Mouse (Mus musculus) MEL (cell line): ENCODE measurements around the gene Aff4. TPM values are rescaled to one million over a fixed set of nuclear protein-coding genes. Genes with fewer than 3 reads are reported as not detected.

Experiments
- DNase-seq: peaks from one replicate; pipeline ENCODE4 v3.0.0; 2011; ENCODE audit warnings: low read depth, low spot score
- H3K27ac ChIP-seq: 2 replicates; pipeline ENCODE4 v1.5.1; 2012; ENCODE audit warnings: low read depth, mild to moderate bottlenecking, control low read depth, low read length, moderate library complexity; ENCODE audit not compliant: control insufficient read depth
- H3K27me3 ChIP-seq, 2 experiments: fragments of 150-350 bp in 1 of 2; sonication (generic) in 1 of 2; 2 replicates each; pipeline ENCODE4 v1.6.1; 2012; ENCODE audit warnings: low read length in 2 of 2, mild to moderate bottlenecking in 2 of 2, improper control_type of control experiment in 1 of 2, moderate library complexity in 1 of 2; ENCODE audit not compliant: insufficient read depth in 2 of 2, control insufficient read depth in 1 of 2
- H3K36me3 ChIP-seq, 2 experiments: 2 replicates each; pipeline ENCODE4 v1.6.1; 2012 to 2014; ENCODE audit warnings: low read length in 2 of 2, improper control_type of control experiment in 1 of 2, inconsistent platforms in 1 of 2, mild to moderate bottlenecking in 1 of 2; ENCODE audit not compliant: insufficient read depth in 2 of 2, control insufficient read depth in 1 of 2
- H3K4me1 ChIP-seq, 2 experiments: fragments of 150-350 bp in 1 of 2; sonication (generic) in 1 of 2; 2 replicates each; pipeline ENCODE4 v1.6.1; 2012; ENCODE audit warnings: low read length in 2 of 2, improper control_type of control experiment in 1 of 2, mild to moderate bottlenecking in 1 of 2; ENCODE audit not compliant: insufficient read depth in 2 of 2, control insufficient read depth in 1 of 2
- H3K4me3 ChIP-seq, 2 experiments: fragments of 150-350 bp in 1 of 2; sonication (generic) in 1 of 2; 2 replicates each; pipeline ENCODE4 v1.5.1; 2012; ENCODE audit warnings: low read depth in 2 of 2, low read length in 2 of 2, mild to moderate bottlenecking in 2 of 2, moderate library complexity in 2 of 2, control low read depth in 1 of 2, improper control_type of control experiment in 1 of 2; ENCODE audit not compliant: control insufficient read depth in 1 of 2, insufficient read depth in 1 of 2
- H3K79me2 ChIP-seq: 2 replicates; pipeline ENCODE4 v1.6.1; 2012; ENCODE audit warnings: mild to moderate bottlenecking, low read length, moderate library complexity; ENCODE audit not compliant: control insufficient read depth, poor library complexity, insufficient read depth
- H3K9ac ChIP-seq: 2 replicates; pipeline ENCODE4 v1.6.1; 2012; ENCODE audit warnings: low read depth, mild to moderate bottlenecking, control low read depth, low read length, moderate library complexity; ENCODE audit not compliant: control insufficient read depth, poor library complexity, severe bottlenecking
- H3K9me3 ChIP-seq: fragments of 150-350 bp; sonication (generic); replicated peaks from 2 replicates; pipeline ENCODE4 v1.6.1; 2012; ENCODE audit warnings: mild to moderate bottlenecking, low read length, improper control_type of control experiment, moderate library complexity; ENCODE audit not compliant: insufficient read depth
- BHLHE40 ChIP-seq: IDR thresholded peaks from 2 replicates; pipeline ENCODE4 v1.6.1; 2012; ENCODE audit warnings: low read depth, mild to moderate bottlenecking, inconsistent platforms, low read length, improper control_type of control experiment, borderline replicate concordance
- E2F4 ChIP-seq: IDR thresholded peaks from 2 replicates; pipeline ENCODE4 v1.6.1; 2011; ENCODE audit warnings: low read depth, low read length, improper control_type of control experiment, borderline replicate concordance
- ELF1 ChIP-seq: IDR thresholded peaks from 2 replicates; pipeline ENCODE4 v1.6.1; 2014; ENCODE audit warnings: low read depth, mild to moderate bottlenecking, inconsistent platforms, low read length, improper control_type of control experiment, moderate library complexity
- ETS1 ChIP-seq: IDR thresholded peaks from 2 replicates; pipeline ENCODE4 v1.6.1; 2012; ENCODE audit warnings: low read depth, mild to moderate bottlenecking, inconsistent platforms, low read length, improper control_type of control experiment, moderate library complexity
- GATA1 ChIP-seq: IDR thresholded peaks from 2 replicates; pipeline ENCODE4 v1.6.1; 2011; ENCODE audit warnings: low read depth, low read length, improper control_type of control experiment
- HCFC1 ChIP-seq: IDR thresholded peaks from 2 replicates; pipeline ENCODE4 v1.6.1; 2012; ENCODE audit warnings: low read depth, mild to moderate bottlenecking, inconsistent platforms, low read length, improper control_type of control experiment, moderate library complexity
- MAFK ChIP-seq: IDR thresholded peaks from 2 replicates; pipeline ENCODE4 v1.6.1; 2011; ENCODE audit warnings: low read depth, mild to moderate bottlenecking, low read length, improper control_type of control experiment, borderline replicate concordance
- MAX ChIP-seq: IDR thresholded peaks from 2 replicates; pipeline ENCODE4 v1.6.1; 2011; ENCODE audit warnings: low read length, improper control_type of control experiment
- MAZ ChIP-seq: IDR thresholded peaks from 2 replicates; pipeline ENCODE4 v1.6.1; 2012; ENCODE audit warnings: low read depth, mild to moderate bottlenecking, inconsistent platforms, low read length, improper control_type of control experiment
- MEF2A ChIP-seq: IDR thresholded peaks from 2 replicates; pipeline ENCODE4 v1.6.1; 2014; ENCODE audit warnings: low read depth, mild to moderate bottlenecking, inconsistent platforms, low read length, improper control_type of control experiment; ENCODE audit not compliant: poor library complexity, insufficient replicate concordance, severe bottlenecking; ENCODE audit errors: extremely low read depth
- MXI1 ChIP-seq: IDR thresholded peaks from 2 replicates; pipeline ENCODE4 v1.6.1; 2011; ENCODE audit warnings: mild to moderate bottlenecking, low read depth, low read length, improper control_type of control experiment
- MYB ChIP-seq: IDR thresholded peaks from 2 replicates; pipeline ENCODE4 v1.6.1; 2011; ENCODE audit warnings: mild to moderate bottlenecking, low read depth, low read length, improper control_type of control experiment
- MYC ChIP-seq: IDR thresholded peaks from 2 replicates; pipeline ENCODE4 v1.6.1; 2011; ENCODE audit warnings: low read depth, mild to moderate bottlenecking, low read length, improper control_type of control experiment, moderate library complexity
- NELFE ChIP-seq: IDR thresholded peaks from 2 replicates; pipeline ENCODE4 v1.6.1; 2011; ENCODE audit warnings: low read depth, low read length, improper control_type of control experiment
- POLR2A ChIP-seq, 2 experiments: IDR thresholded peaks; 2 replicates each; pipeline ENCODE4 v1.6.1; 2011 to 2012; ENCODE audit warnings: low read length in 2 of 2, mild to moderate bottlenecking in 2 of 2, control low read depth in 1 of 2, improper control_type of control experiment in 1 of 2, low read depth in 1 of 2, moderate library complexity in 1 of 2; ENCODE audit not compliant: control insufficient read depth in 1 of 2, insufficient read depth in 1 of 2, poor library complexity in 1 of 2
- POLR2AphosphoS5 ChIP-seq: IDR thresholded peaks from 2 replicates; pipeline ENCODE4 v1.6.1; 2012; ENCODE audit warnings: low read depth, borderline replicate concordance, mild to moderate bottlenecking, inconsistent platforms, low read length, moderate library complexity, mixed read lengths
- RCOR1 ChIP-seq: IDR thresholded peaks from 2 replicates; pipeline ENCODE4 v1.6.1; 2012; ENCODE audit warnings: low read depth, mild to moderate bottlenecking, inconsistent platforms, low read length, improper control_type of control experiment
- SIN3A ChIP-seq: IDR thresholded peaks from 2 replicates; pipeline ENCODE4 v1.6.1; 2012; ENCODE audit warnings: low read length, improper control_type of control experiment, inconsistent platforms
- SMC3 ChIP-seq: IDR thresholded peaks from 2 replicates; pipeline ENCODE4 v1.6.1; 2011; ENCODE audit warnings: low read depth, low read length, improper control_type of control experiment
- TAL1 ChIP-seq: IDR thresholded peaks from 2 replicates; pipeline ENCODE4 v1.6.1; 2012; ENCODE audit warnings: mild to moderate bottlenecking, inconsistent platforms, low read length, moderate library complexity, mixed read lengths
- TBP ChIP-seq: IDR thresholded peaks from 2 replicates; pipeline ENCODE4 v1.8.0; 2011; ENCODE audit warnings: low read depth, low read length, improper control_type of control experiment
- TCF12 ChIP-seq: IDR thresholded peaks from 2 replicates; pipeline ENCODE4 v1.6.1; 2014; ENCODE audit warnings: low read depth, mild to moderate bottlenecking, inconsistent platforms, low read length, improper control_type of control experiment, moderate library complexity
- UBTF ChIP-seq: IDR thresholded peaks from 2 replicates; pipeline ENCODE4 v1.6.1; 2012; ENCODE audit warnings: low read depth, mild to moderate bottlenecking, inconsistent platforms, low read length, improper control_type of control experiment, moderate library complexity, borderline replicate concordance; ENCODE audit not compliant: insufficient read depth
- USF1 ChIP-seq: IDR thresholded peaks from 2 replicates; pipeline ENCODE4 v1.6.1; 2014; ENCODE audit warnings: low read depth, mild to moderate bottlenecking, inconsistent platforms, low read length, improper control_type of control experiment, moderate library complexity
- USF2 ChIP-seq, 2 experiments: IDR thresholded peaks; 2 replicates each; pipeline ENCODE4 v1.6.1; 2011 to 2012; ENCODE audit warnings: improper control_type of control experiment in 2 of 2, low read length in 2 of 2, borderline replicate concordance in 1 of 2, inconsistent platforms in 1 of 2, low read depth in 1 of 2, mild to moderate bottlenecking in 1 of 2; ENCODE audit not compliant: insufficient read depth in 1 of 2
- ZC3H11A ChIP-seq: IDR thresholded peaks from 2 replicates; pipeline ENCODE4 v1.6.1; 2012; ENCODE audit warnings: low read depth, mild to moderate bottlenecking, inconsistent platforms, low read length, improper control_type of control experiment
- ZKSCAN1 ChIP-seq: IDR thresholded peaks from 2 replicates; pipeline ENCODE4 v1.6.1; 2012; ENCODE audit warnings: low read depth, mild to moderate bottlenecking, inconsistent platforms, low read length, improper control_type of control experiment, moderate library complexity
- ZMIZ1 ChIP-seq: IDR thresholded peaks from 2 replicates; pipeline ENCODE4 v1.6.1; 2012; ENCODE audit warnings: low read depth, mild to moderate bottlenecking, inconsistent platforms, low read length, improper control_type of control experiment, moderate library complexity
- ZNF384 ChIP-seq: IDR thresholded peaks from 2 replicates; pipeline ENCODE4 v1.6.1; 2012; ENCODE audit warnings: low read depth, mild to moderate bottlenecking, inconsistent platforms, low read length, improper control_type of control experiment
- polyA plus RNA-seq, 2 experiments: library from polyadenylated mRNA; stranded (reverse) in 1 of 2; unstranded in 1 of 2; fragments of >175 nt in 1 of 2; fragments of >200 nt in 1 of 2; gene quantifications; 2 replicates each; pipeline versions ENCODE4 v1.2.1 to v1.2.4; 2012; ENCODE audit warnings: low replicate concordance in 2 of 2, low read depth in 1 of 2; ENCODE audit not compliant: insufficient read length in 2 of 2, insufficient read depth in 1 of 2, missing spikeins in 1 of 2
- total RNA-seq: library from RNA; depleted of rRNA; stranded (reverse); fragments of 300-350 nt; gene quantifications from 2 replicates; pipeline ENCODE4 v1.2.3, GENCODE M21; 2012

The Aff4 gene
- total and polyA plus RNA-seq, 3 experiments, result 29.0 to 268 (median 47.7) TPM

- peak; percentile 6; the same call in 1 of the 2 replicates for TF ChIP-seq SIN3A
- no peak for TF ChIP-seq MYC
- no peak for TF ChIP-seq TCF12
- no peak for TF ChIP-seq ZKSCAN1
- no peak for TF ChIP-seq RCOR1
- TF ChIP-seq TAL1, result no peak
- TF ChIP-seq MAX, result no peak
- TF ChIP-seq SMC3, result no peak
- TF ChIP-seq HCFC1, result no peak
- no peak for TF ChIP-seq ZC3H11A
Observed at GRCm38 (mm10) chr11:53351943-53352590, 1.4 kb downstream of the Aff4 start (continued).

GRCm38 (mm10) chr11:53358504-53359155 is 8.0 kb downstream of the Aff4 start:
- peaks cover 16 to 37% of the 10 kb centered on the region in 2 experiments for H3K4me1 ChIP-seq

GRCm38 (mm10) chr11:53367032-53367431 is 16.4 kb downstream of the Aff4 start:
- Histone ChIP-seq H3K4me1 (peaks cover 0 to 9% of the 10 kb centered on the region in 2 experiments; a peak in 2 of 4 replicates), H3K27ac (no peak overlapping the region), H3K27me3 (no peaks in the 10 kb centered on the region), H3K36me3 (peaks cover 9 to 31% of the 10 kb centered on the region in 2 experiments), H3K4me3 (no peak overlapping the region), H3K79me2 (peaks cover 11% of the 10 kb centered on the region), H3K9me3 (no peaks in the 10 kb centered on the region)
- TF ChIP-seq GATA1 (no peak), MAFK (no peak), MEF2A (no peak), ZKSCAN1 (no peak), BHLHE40 (no peak), MAX (no peak), ELF1 (no peak), NELFE (no peak), ETS1 (no peak), E2F4 (no peak), USF2 (IDR thresholded peaks at IDR 0.05; ENCODE audit: borderline replicate concordance in 1 of 2, insufficient read depth in 1 of 2, low read depth in 1 of 2, low read length in 2 of 2) (no peak), POLR2AphosphoS5 (no peak)
- TF ChIP-seq, all 39 proteins: peak for 0
- no peak for DNase-seq
- no peak overlapping the region for H3K9ac ChIP-seq

More at GRCm38 (mm10) chr11:53358504-53359155, 8.0 kb downstream of the Aff4 start:
- Histone ChIP-seq H3K4me3 (no peak overlapping the region), H3K36me3 (peaks cover 14 to 54% of the 10 kb centered on the region in 2 experiments), H3K27ac (no peak overlapping the region), H3K79me2 (peaks cover 40% of the 10 kb centered on the region), H3K9me3 (no peaks in the 10 kb centered on the region), H3K27me3 (no peaks in the 10 kb centered on the region), H3K9ac (no peak overlapping the region)
- DNase-seq, result no peak
- TF ChIP-seq NELFE, result no peak
- TF ChIP-seq MYC, result no peak
- TF ChIP-seq UBTF, result no peak
- no peak for TF ChIP-seq MXI1
- TF ChIP-seq ZMIZ1, result no peak
- no peak for TF ChIP-seq USF2 (IDR thresholded peaks at IDR 0.05; ENCODE audit: borderline replicate concordance in 1 of 2, insufficient read depth in 1 of 2, low read depth in 1 of 2, low read length in 2 of 2)
- no peak for TF ChIP-seq ZNF384
- TF ChIP-seq SIN3A, result no peak
- no peak for TF ChIP-seq USF1
- TF ChIP-seq POLR2A (IDR thresholded peaks at IDR 0.05; ENCODE audit: control insufficient read depth in 1 of 2, insufficient read depth in 1 of 2, low read depth in 1 of 2, low read length in 2 of 2, poor library complexity in 1 of 2), result no peak
- TF ChIP-seq MEF2A, result no peak
- TF ChIP-seq TBP, result no peak
- no peak for TF ChIP-seq MAZ
- no peak for TF ChIP-seq GATA1
- TF ChIP-seq MYB, result no peak
- TF ChIP-seq ETS1, result no peak
- no peak for TF ChIP-seq TCF12
